In the genomic region with DNA sequence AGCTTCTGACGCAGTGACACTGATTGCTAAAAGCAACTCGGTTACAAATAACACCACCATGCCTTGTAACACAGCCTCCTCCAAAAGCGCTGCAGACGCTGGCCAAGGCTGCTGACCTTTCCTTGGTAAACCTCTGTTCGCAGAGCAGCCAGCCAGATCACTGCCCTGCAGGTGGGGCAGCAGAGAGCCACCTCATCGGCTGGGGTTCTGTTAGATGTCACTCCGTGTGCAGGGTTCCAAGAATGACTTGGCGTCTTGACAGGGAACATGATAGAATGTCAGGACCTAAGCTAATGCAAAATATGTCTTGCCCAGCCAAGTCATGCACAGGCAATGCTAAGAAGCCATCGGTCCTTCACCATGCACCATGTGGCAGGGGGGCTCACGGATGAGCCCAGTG, we compare ENCODE assay signal across 16 mouse cellular contexts. TPM values are rescaled to one million over a fixed set of nuclear protein-coding genes. Genes with fewer than 3 reads are reported as not detected.
DNase-seq lines count a peak whose midpoint lies in the region; ATAC-seq lines count a peak whose summit lies in the region.
"Had no signal": no experiment of that assay in that cellular context is flagged by ENCODE, and none has a peak within 500 bp of the region (broad histone marks: within the 10 kb centered on the region; RNA-seq: fewer than 3 reads in every experiment).

No protein-coding gene starts in this region.

- peaks cover 85% of the 10 kb centered on the region for H3K4me1 ChIP-seq in heart, embryonic 13.5 days

- 36% methylated on average over 10 of the region's 10 CpGs for WGBS in heart, embryonic 13.5 days

- no peaks in the 10 kb centered on the region for H3K9me3 ChIP-seq in heart, embryonic 13.5 days
- H3K9me3 ChIP-seq: liver, embryonic 15.5 days had no signal

- ATAC-seq in heart, embryonic 13.5 days (ENCODE audit: extremely low read depth, insufficient number of reproducible peaks, low FRiP score, low TSS enrichment), result no peak
- ATAC-seq: forebrain, embryonic 16.5 days had no signal

- peak overlapping the region; percentile 25 for H3K4me2 ChIP-seq in heart, embryonic 13.5 days
- H3K4me2 ChIP-seq: liver, embryonic 15.5 days had no signal

- H3K27me3 ChIP-seq in heart, embryonic 13.5 days (replicated peaks), result no peaks in the 10 kb centered on the region
- H3K27me3 ChIP-seq: liver, embryonic 15.5 days had no signal

- peak overlapping the region; percentile 76 for H3K27ac ChIP-seq in heart, embryonic 13.5 days (replicated peaks)
- H3K27ac ChIP-seq: liver, embryonic 15.5 days; macrophage had no signal

- no peak overlapping the region for H3K4me3 ChIP-seq in heart, embryonic 13.5 days
- H3K4me3 ChIP-seq: liver, embryonic 15.5 days had no signal

- peak overlapping the region; percentile 65 for H3K9ac ChIP-seq in heart, embryonic 13.5 days
- H3K9ac ChIP-seq: liver, embryonic 15.5 days had no signal

- H3K36me3 ChIP-seq in heart, embryonic 13.5 days, result no peaks in the 10 kb centered on the region
- H3K36me3 ChIP-seq: liver, embryonic 15.5 days had no signal

- DNase-seq in cerebellum, postnatal 14 days, result peak; percentile 18 to 25
- DNase-seq in cerebellum, adult 9-11 months, result no peak
- DNase-seq in gastrocnemius, postnatal 25 days, result peak; percentile 92
- peak; percentile 98 for DNase-seq in skeletal muscle tissue, adult 2 months (ENCODE audit: low read depth, low spot score)
- no peak for DNase-seq in embryo, embryonic 10 days (ENCODE audit: low spot score)
- no peak for DNase-seq in ovary, postnatal 14 days (ENCODE audit: low spot score)
- DNase-seq in right cerebral cortex, postnatal 10 days (ENCODE audit: low spot score in 2 of 2), result no peak
- DNase-seq: adrenal gland, postnatal 25 days; kidney, postnatal 10 days; midbrain, embryonic 14.5 days; right cerebral cortex, postnatal 4 days; thymus, postnatal 36 days had no signal

RNA-seq across cellular contexts. Expression of gene Rbm20, which starts 52.8 kb away (rescaled TPM):
- 10 to 100 TPM; 51.0 to 79.9 TPM for total RNA-seq in gastrocnemius, postnatal 25 days (2021)
- 33.1 and 36.3 TPM in 2 replicates for polyA plus RNA-seq in heart, embryonic 13.5 days (2015; fragmentation: Nextera tagmentation; extraction: Ambion mirVana)
- polyA plus RNA-seq: macrophage had no signal

Comparison
In these comparisons a context has a peak if more than half of its experiments do, and no peak if none do; other contexts are left out.
1. DNase-seq: peak in cerebellum, postnatal 14 days (2 of 2), gastrocnemius, postnatal 25 days (single experiment) and skeletal muscle tissue, adult 2 months (single experiment); none in cerebellum, adult 9-11 months (single experiment), embryo, embryonic 10 days (single experiment), ovary, postnatal 14 days (single experiment) and right cerebral cortex, postnatal 10 days (0 of 2).